Mouse (Mus musculus) heart, postnatal 0 days (tissue): ENCODE data around the gene Metrn. TPM values are rescaled to one million over a fixed set of nuclear protein-coding genes. Genes with fewer than 3 reads are reported as not detected.

Experiments
- ATAC-seq: fragments of 200-750 bp; cut with Nextera tagmentation; 2 replicates; pipeline ENCODE4 v1.8.0; 2017; ENCODE audit warnings: low read depth, moderate number of reproducible peaks, moderate library complexity; ENCODE audit not compliant: insufficient read depth
- DNase-seq: peaks from one replicate; pipeline ENCODE4 v3.0.0-alpha.2; 2016; ENCODE audit warnings: low spot score
- H3K27ac ChIP-seq: fragments of 300-500 bp; sonication (generic); 2 replicates; pipeline ENCODE4 v1.5.1; 2014; ENCODE audit warnings: low read depth, mild to moderate bottlenecking
- H3K27me3 ChIP-seq: fragments of 300-500 bp; sonication (generic); 2 replicates; pipeline ENCODE4 v1.6.1; 2014; ENCODE audit warnings: low read length, mixed read lengths; ENCODE audit not compliant: control insufficient read depth, insufficient read depth
- H3K36me3 ChIP-seq: fragments of 300-500 bp; sonication (generic); replicated peaks from 2 replicates; pipeline ENCODE4 v1.6.1; 2014; ENCODE audit warnings: low read length, mixed read lengths; ENCODE audit not compliant: control insufficient read depth, insufficient read depth
- H3K4me1 ChIP-seq: fragments of 300-500 bp; sonication (generic); 2 replicates; pipeline ENCODE4 v1.6.1; 2014; ENCODE audit warnings: antibody characterized with exemption; ENCODE audit not compliant: control insufficient read depth, insufficient read depth
- H3K4me2 ChIP-seq: fragments of 300-500 bp; sonication (generic); 2 replicates; pipeline ENCODE4 v1.6.1; 2014; ENCODE audit warnings: low read depth, mild to moderate bottlenecking, low read length, moderate library complexity
- H3K4me3 ChIP-seq: fragments of 300-500 bp; sonication (generic); 2 replicates; pipeline ENCODE4 v1.5.1; 2014; ENCODE audit warnings: low read depth, low read length
- H3K9ac ChIP-seq: fragments of 300-500 bp; sonication (generic); replicated peaks from 2 replicates; pipeline ENCODE4 v1.6.1; 2014; ENCODE audit warnings: low read depth, low read length, mixed read lengths
- H3K9me3 ChIP-seq: fragments of 300-500 bp; sonication (generic); replicated peaks from 2 replicates; pipeline ENCODE4 v1.6.1; 2016; ENCODE audit warnings: low read length; ENCODE audit not compliant: control insufficient read depth
- CTCF ChIP-seq: IDR thresholded peaks from 2 replicates; pipeline ENCODE4 v1.5.1; 2016; ENCODE audit warnings: antibody characterized with exemption, control low read depth, low read depth
- EP300 ChIP-seq: IDR thresholded peaks from 2 replicates; pipeline ENCODE4 v1.6.1; 2016; ENCODE audit warnings: antibody characterized with exemption, low read depth
- WGBS: fragments of 180-500 bp; shearing (Covaris S2); extraction: QIAGEN DNeasy Blood & Tissue Kit; methylation state at CpG from one replicate; pipeline ENCODE4 v1.1.7; 2014; 5-methylcytosine and 5-hydroxymethylcytosine counted together
- microRNA-seq: library from miRNA; unstranded; fragments of <30 nt; microRNA quantifications from one replicate; pipeline ENCODE4, GENCODE M21; 2016
- polyA plus RNA-seq: library from polyadenylated mRNA; unstranded; fragments of >200 nt; fragmentation: Nextera tagmentation; extraction: Ambion mirVana; gene quantifications from 2 replicates; pipeline ENCODE4 v1.2.1, GENCODE M21; 2015
- total RNA-seq: library from RNA; depleted of rRNA; stranded (reverse); fragments of >200 nt; gene quantifications from 2 replicates; pipeline ENCODE4 v1.2.3, GENCODE M21; 2014; ENCODE audit warnings: low replicate concordance; rRNA removed

Metrn gene
- total and polyA plus RNA-seq, 2 experiments from 2014 or later: 18.2 to 75.3 TPM

DNA sequence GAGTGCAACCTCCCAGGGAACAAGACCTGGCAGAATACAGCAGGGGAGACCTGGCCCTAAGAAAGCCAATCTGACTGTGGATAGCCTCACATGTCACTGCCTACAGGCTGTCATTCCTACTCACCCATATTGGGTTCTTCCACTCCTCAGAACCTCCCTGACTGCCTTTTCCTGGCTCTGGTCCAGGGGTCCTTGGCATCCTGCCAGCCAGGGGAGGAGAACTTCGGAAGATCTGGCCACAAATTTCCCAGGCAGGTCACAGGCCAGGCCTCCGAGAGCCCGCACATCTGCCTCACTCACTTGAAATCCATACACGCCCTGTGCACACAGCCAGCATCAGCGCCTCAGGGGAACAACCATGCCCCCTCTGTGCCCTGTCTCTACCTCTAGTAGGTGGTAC, 45.5 kb downstream of the Metrn start:
- ATAC-seq (no peak), DNase-seq (no peak)
- WGBS: 15% methylated on average over 5 of the region's 5 CpGs
- Histone ChIP-seq H3K4me1 (no peaks in the 10 kb centered on the region), H3K4me3 (no peak overlapping the region), H3K9me3 (no peaks in the 10 kb centered on the region), H3K27me3 (no peaks in the 10 kb centered on the region), H3K9ac (no peak overlapping the region), H3K36me3 (no peaks in the 10 kb centered on the region), H3K27ac (no peak overlapping the region), H3K4me2 (no peak overlapping the region)
- TF ChIP-seq EP300 (no peak), CTCF (no peak)

DNA sequence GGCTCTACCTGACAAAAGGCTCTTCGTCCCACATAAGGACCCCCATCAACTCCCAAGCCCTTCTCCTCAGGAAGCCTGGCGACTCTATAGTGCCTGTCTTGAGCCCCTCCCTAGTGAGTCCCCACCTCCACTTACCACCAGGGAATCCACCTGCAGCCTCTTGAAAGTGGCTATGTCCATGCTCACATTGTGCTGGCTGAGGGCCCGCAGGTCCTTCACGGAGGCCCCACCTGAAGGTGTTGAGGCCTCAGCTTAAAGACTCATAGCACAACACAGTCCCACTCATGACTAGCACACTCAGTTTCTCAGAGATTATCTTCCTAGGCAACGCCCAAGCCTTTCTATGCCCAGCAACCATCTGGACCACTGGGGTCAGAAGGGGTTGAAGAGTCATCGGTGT, 47.6 kb downstream of the Metrn start:
- no peaks in the 10 kb centered on the region for H3K36me3 ChIP-seq
- H3K9me3 ChIP-seq: no peaks in the 10 kb centered on the region
- no peak overlapping the region for H3K27ac ChIP-seq
- H3K4me3 ChIP-seq: no peak overlapping the region
- no peaks in the 10 kb centered on the region for H3K4me1 ChIP-seq
- ATAC-seq (no peak), DNase-seq (no peak)
- H3K4me2 ChIP-seq: no peak overlapping the region
- H3K9ac ChIP-seq: no peak overlapping the region
- 75% methylated on average over 6 of the region's 6 CpGs for WGBS
- H3K27me3 ChIP-seq: no peaks in the 10 kb centered on the region
- TF ChIP-seq EP300: no peak
- no peak for TF ChIP-seq CTCF

DNA sequence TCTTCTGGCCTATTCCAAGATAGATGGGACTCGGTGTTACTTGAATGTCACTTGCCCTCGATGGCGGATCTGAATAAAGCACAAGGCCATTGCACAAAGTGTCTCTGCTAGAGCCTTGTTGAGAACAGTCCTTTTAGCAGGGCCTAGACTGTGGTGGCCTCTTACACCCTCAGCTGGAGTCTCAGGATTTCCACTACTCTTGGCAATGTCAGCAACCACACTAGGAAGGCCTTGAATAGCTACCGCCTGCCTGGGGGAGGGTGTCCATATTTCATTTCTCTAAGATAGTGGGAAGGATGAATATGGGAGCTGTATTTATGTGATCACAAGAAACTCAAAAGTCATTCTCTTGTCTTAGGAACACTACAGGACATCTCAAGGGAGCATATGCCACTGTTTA, 48.7 kb downstream of the Metrn start:
- TF ChIP-seq EP300: no peak
- no peak for TF ChIP-seq CTCF
- Histone ChIP-seq H3K9ac (no peak overlapping the region), H3K9me3 (no peaks in the 10 kb centered on the region), H3K4me2 (no peak overlapping the region), H3K27ac (no peak overlapping the region), H3K36me3 (no peaks in the 10 kb centered on the region), H3K27me3 (no peaks in the 10 kb centered on the region), H3K4me1 (no peaks in the 10 kb centered on the region), H3K4me3 (no peak overlapping the region)
- DNase-seq: no peak
- no peak for ATAC-seq
- 84% methylated on average over 4 of the region's 4 CpGs for WGBS

DNA sequence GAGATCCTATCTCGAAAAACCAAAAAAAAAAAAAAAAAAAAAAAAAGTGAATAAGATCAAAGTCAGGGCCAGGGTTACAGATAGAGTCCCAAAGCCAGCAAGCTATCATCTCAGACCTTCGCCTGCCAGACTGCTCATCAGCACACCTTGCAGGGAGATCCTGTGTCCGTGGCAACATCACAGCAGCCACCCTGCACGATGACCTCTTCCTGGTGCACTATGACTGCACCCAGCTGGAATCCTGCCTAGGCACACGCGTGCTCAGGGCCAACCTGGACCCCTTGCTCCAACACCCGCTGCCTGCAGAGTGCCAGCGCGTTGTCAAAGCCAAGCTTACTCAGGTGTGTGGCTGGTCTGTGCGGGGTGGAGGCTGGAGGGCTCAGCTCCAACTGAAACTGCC, 52.6 kb downstream of the Metrn start:
- no peak for DNase-seq
- no peak overlapping the region for H3K4me3 ChIP-seq
- WGBS: 70% methylated on average over 10 of the region's 10 CpGs
- no peak overlapping the region for H3K4me2 ChIP-seq
- no peaks in the 10 kb centered on the region for H3K4me1 ChIP-seq
- H3K27me3 ChIP-seq: no peaks in the 10 kb centered on the region
- H3K9me3 ChIP-seq: no peaks in the 10 kb centered on the region
- H3K9ac ChIP-seq: no peak overlapping the region
- no peak overlapping the region for H3K27ac ChIP-seq
- no peak for ATAC-seq
- no peaks in the 10 kb centered on the region for H3K36me3 ChIP-seq
- TF ChIP-seq EP300 (no peak), CTCF (no peak)

DNA sequence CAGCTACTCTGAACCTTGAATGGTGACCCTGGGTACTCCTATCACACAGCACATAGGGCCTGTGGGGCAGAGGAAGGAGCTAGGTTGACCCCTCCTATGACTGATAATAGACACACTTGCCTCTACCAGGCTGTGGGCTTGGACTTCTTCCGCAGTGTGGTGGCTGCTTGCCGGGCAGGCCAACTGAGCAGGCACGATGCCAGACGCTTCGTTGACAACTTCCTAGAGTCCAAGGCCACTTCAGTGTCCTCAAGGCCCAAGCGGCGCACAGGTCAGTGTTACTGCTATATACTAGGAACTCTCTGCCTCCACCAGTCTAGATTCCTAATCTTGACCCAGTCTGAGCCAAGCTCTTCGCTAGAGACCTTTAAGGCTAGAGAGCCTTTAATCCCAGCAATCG, 53.1 kb downstream of the Metrn start:
- TF ChIP-seq CTCF (no peak), EP300 (no peak)
- no peaks in the 10 kb centered on the region for H3K36me3 ChIP-seq
- no peaks in the 10 kb centered on the region for H3K4me1 ChIP-seq
- no peak overlapping the region for H3K9ac ChIP-seq
- no peak overlapping the region for H3K4me3 ChIP-seq
- WGBS: 81% methylated on average over 9 of the region's 9 CpGs
- no peaks in the 10 kb centered on the region for H3K9me3 ChIP-seq
- no peak overlapping the region for H3K4me2 ChIP-seq
- ATAC-seq (peak; percentile 6; the same call in 1 of the 2 replicates), DNase-seq (no peak)
- no peak overlapping the region for H3K27ac ChIP-seq
- H3K27me3 ChIP-seq: no peaks in the 10 kb centered on the region

Small RNA genes lying within 50 kb of the gene (microRNA-seq; reads per million reads assigned to microRNA genes)
- gene Gm25083 (not detected), gene Mir3082 (0.89 reads per million), gene Mir6966 (0.71 reads per million)

Other genes with a start within 250 kb of the Metrn start
- gene Sox8, start 226.4 kb downstream of the Metrn start, total RNA-seq: not detected in 2 replicates
- gene Sox8, start 226.4 kb downstream of the Metrn start, polyA plus RNA-seq: 0.11 and 0.37 TPM in 2 replicates
- gene Lmf1, start 218.1 kb downstream of the Metrn start, total RNA-seq: 44.9 and 52.8 TPM in 2 replicates
- gene Lmf1, start 218.1 kb downstream of the Metrn start, polyA plus RNA-seq: 30.6 and 34.3 TPM in 2 replicates
- not detected in 2 replicates for gene Gng13, start 80.0 kb downstream of the Metrn start, total RNA-seq
- gene Gng13, start 80.0 kb downstream of the Metrn start, polyA plus RNA-seq: 3.2 and 6.6 TPM in 2 replicates
- 9.1 and 10.8 TPM in 2 replicates for gene Chtf18, start 69.7 kb downstream of the Metrn start, total RNA-seq
- gene Chtf18, start 69.7 kb downstream of the Metrn start, polyA plus RNA-seq: 3.9 and 4.1 TPM in 2 replicates
- gene Rpusd1, start 69.5 kb downstream of the Metrn start, total RNA-seq: 3.2 and 4.9 TPM in 2 replicates
- 9.3 and 9.5 TPM in 2 replicates for gene Rpusd1, start 69.5 kb downstream of the Metrn start, polyA plus RNA-seq
- gene Mslnl, start 61.1 kb downstream of the Metrn start, total RNA-seq: not detected in 2 replicates
- not detected in 2 replicates for gene Mslnl, start 61.1 kb downstream of the Metrn start, polyA plus RNA-seq
- gene Msln, start 42.8 kb downstream of the Metrn start, total RNA-seq: 45.4 and 83.3 TPM in 2 replicates
- 58.5 and 60.3 TPM in 2 replicates for gene Msln, start 42.8 kb downstream of the Metrn start, polyA plus RNA-seq
- 36.8 and 86.7 TPM in 2 replicates for gene Narfl, start 23.4 kb downstream of the Metrn start, total RNA-seq
- 45.1 and 47.7 TPM in 2 replicates for gene Narfl, start 23.4 kb downstream of the Metrn start, polyA plus RNA-seq
- gene Haghl, start 11.5 kb downstream of the Metrn start, total RNA-seq: 50.3 and 59.4 TPM in 2 replicates
- gene Haghl, start 11.5 kb downstream of the Metrn start, polyA plus RNA-seq: 46.1 and 47.7 TPM in 2 replicates
- not detected in 2 replicates for gene Ccdc78, start 10.6 kb downstream of the Metrn start, total RNA-seq
- 0.12 and 0.55 TPM in 2 replicates for gene Ccdc78, start 10.6 kb downstream of the Metrn start, polyA plus RNA-seq
- 32.0 and 32.5 TPM in 2 replicates for gene Fam173a, start 4.2 kb downstream of the Metrn start, total RNA-seq
- 55.6 and 63.1 TPM in 2 replicates for gene Fam173a, start 4.2 kb downstream of the Metrn start, polyA plus RNA-seq
- not detected in 2 replicates for gene AC134908.4, start 1.5 kb downstream of the Metrn start, total RNA-seq
- 0.66 TPM in 1 of 2 replicates, not detected in the other for gene AC134908.4, start 1.5 kb downstream of the Metrn start, polyA plus RNA-seq
- gene Fbxl16, start 11.9 kb upstream of the Metrn start, total RNA-seq: 2.1 TPM in 1 of 2 replicates, not detected in the other
- 0.25 and 0.48 TPM in 2 replicates for gene Fbxl16, start 11.9 kb upstream of the Metrn start, polyA plus RNA-seq
- 13.3 and 20.8 TPM in 2 replicates for gene Wdr24, start 26.5 kb upstream of the Metrn start, total RNA-seq
- 9.6 and 10.5 TPM in 2 replicates for gene Wdr24, start 26.5 kb upstream of the Metrn start, polyA plus RNA-seq
- gene Jmjd8, start 31.7 kb upstream of the Metrn start, total RNA-seq: 32.2 and 34.6 TPM in 2 replicates
- 26.1 and 26.2 TPM in 2 replicates for gene Jmjd8, start 31.7 kb upstream of the Metrn start, polyA plus RNA-seq
- 115 and 154 TPM in 2 replicates for gene Stub1, start 36.3 kb upstream of the Metrn start, total RNA-seq
- gene Stub1, start 36.3 kb upstream of the Metrn start, polyA plus RNA-seq: 212 and 219 TPM in 2 replicates
- 1.7 and 2.3 TPM in 2 replicates for gene Rhbdl1, start 40.2 kb upstream of the Metrn start, total RNA-seq
- gene Rhbdl1, start 40.2 kb upstream of the Metrn start, polyA plus RNA-seq: 1.7 and 2.2 TPM in 2 replicates
- 3.8 TPM in 1 of 2 replicates, not detected in the other for gene Gm20683, start 44.6 kb upstream of the Metrn start, total RNA-seq
- gene Gm20683, start 44.6 kb upstream of the Metrn start, polyA plus RNA-seq: 1.5 and 1.8 TPM in 2 replicates
- gene Rhot2, start 47.7 kb upstream of the Metrn start, total RNA-seq: 88.2 and 116 TPM in 2 replicates
- gene Rhot2, start 47.7 kb upstream of the Metrn start, polyA plus RNA-seq: 27.1 and 27.5 TPM in 2 replicates
- 19.3 and 36.7 TPM in 2 replicates for gene Wdr90, start 64.4 kb upstream of the Metrn start, total RNA-seq
- gene Wdr90, start 64.4 kb upstream of the Metrn start, polyA plus RNA-seq: 3.1 and 4.2 TPM in 2 replicates
- gene Mcrip2, start 71.6 kb upstream of the Metrn start, total RNA-seq: 202 and 225 TPM in 2 replicates
- 346 and 357 TPM in 2 replicates for gene Mcrip2, start 71.6 kb upstream of the Metrn start, polyA plus RNA-seq
- 23.1 and 28.1 TPM in 2 replicates for gene Mettl26, start 77.9 kb upstream of the Metrn start, total RNA-seq
- gene Mettl26, start 77.9 kb upstream of the Metrn start, polyA plus RNA-seq: 27.8 and 28.0 TPM in 2 replicates
- not detected in 2 replicates for gene Wfikkn1, start 83.7 kb upstream of the Metrn start, total RNA-seq
- 0.07 and 0.11 TPM in 2 replicates for gene Wfikkn1, start 83.7 kb upstream of the Metrn start, polyA plus RNA-seq
- 11.4 and 22.5 TPM in 2 replicates for gene Rab40c, start 122.6 kb upstream of the Metrn start, total RNA-seq
- gene Rab40c, start 122.6 kb upstream of the Metrn start, polyA plus RNA-seq: 10.3 and 10.4 TPM in 2 replicates
- gene Pigq, start 147.8 kb upstream of the Metrn start, total RNA-seq: 67.9 and 88.0 TPM in 2 replicates
- gene Pigq, start 147.8 kb upstream of the Metrn start, polyA plus RNA-seq: 46.4 and 47.2 TPM in 2 replicates
- not detected in 2 replicates for gene Nhlrc4, start 147.8 kb upstream of the Metrn start, total RNA-seq
- gene Nhlrc4, start 147.8 kb upstream of the Metrn start, polyA plus RNA-seq: 0.19 TPM in 1 of 2 replicates, not detected in the other
- not detected in 2 replicates for gene A930017K11Rik, start 155.4 kb upstream of the Metrn start, total RNA-seq
- not detected in 2 replicates for gene A930017K11Rik, start 155.4 kb upstream of the Metrn start, polyA plus RNA-seq
- gene Capn15, start 188.7 kb upstream of the Metrn start, total RNA-seq: 6.0 and 8.7 TPM in 2 replicates
- gene Capn15, start 188.7 kb upstream of the Metrn start, polyA plus RNA-seq: 7.0 and 7.4 TPM in 2 replicates